Mouse (Mus musculus): ENCODE measurements at regions not wholly inside any gene's neighbourhood (a gene's known extent, or its start where the extent isn't known, plus 50 kb on each side); places are given as distances from the start of the nearest gene placed in this dataset.
A peak's percentile ranks its signal among the peaks of the same experiment; 100 is the strongest.
"Not testable (repeated sequence)": the region's sequence is repeated elsewhere in the genome, so short reads cannot be mapped to it uniquely, and the experiment has no call there.

DNA sequence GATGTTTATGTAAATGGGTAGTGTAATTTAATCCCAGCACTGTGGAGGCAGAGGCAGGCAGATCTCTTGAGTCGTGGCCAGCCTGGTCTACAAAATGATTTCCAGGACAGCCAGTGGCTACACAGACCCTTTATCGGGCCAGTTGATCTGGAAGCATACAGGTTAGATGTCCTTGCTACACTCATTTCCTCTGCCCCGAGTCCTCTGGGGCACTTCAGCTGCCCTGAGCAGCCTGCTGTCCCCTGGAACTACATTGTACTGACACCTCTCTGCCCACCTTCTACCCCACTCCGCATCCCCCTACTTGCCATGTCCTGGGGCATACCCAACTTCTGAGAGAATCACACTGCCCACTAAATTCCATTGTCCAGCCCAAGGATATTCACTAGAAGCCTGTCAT is 60.6 kb upstream of the Helt start:
- no peaks in the 10 kb centered on the region for H3K9me3 ChIP-seq (replicated peaks; ENCODE audit: control insufficient read depth, low read length)
- no peaks in the 10 kb centered on the region for H3K4me1 ChIP-seq (ENCODE audit: control insufficient read depth, low read depth, low read length)
- no peaks in the 10 kb centered on the region for H3K27me3 ChIP-seq (ENCODE audit: control insufficient read depth, insufficient read depth, low read depth, low read length)
- H3K4me3 ChIP-seq (ENCODE audit: low read depth, low read length) = no peak overlapping the region
- H3K9ac ChIP-seq (ENCODE audit: low read depth, low read length) = no peak overlapping the region
- WGBS (ENCODE audit: insufficient replicate concordance) = 65% methylated on average over 4 of the region's 4 CpGs
- ATAC-seq (ENCODE audit: low read depth) = no peak
- H3K4me2 ChIP-seq (ENCODE audit: low read depth, low read length) = no peak overlapping the region
- no peaks in the 10 kb centered on the region for H3K36me3 ChIP-seq (ENCODE audit: control insufficient read depth, insufficient read depth)
- H3K27ac ChIP-seq (ENCODE audit: low read length) = no peak overlapping the region

- not testable (repeated sequence) for H3K9ac ChIP-seq (ENCODE audit: low read depth, low read length); H3K4me1 ChIP-seq (ENCODE audit: control insufficient read depth, low read depth, low read length); H3K27ac ChIP-seq (ENCODE audit: low read length); H3K9me3 ChIP-seq (replicated peaks; ENCODE audit: control insufficient read depth, low read length); H3K4me2 ChIP-seq (ENCODE audit: low read depth, low read length); H3K36me3 ChIP-seq (ENCODE audit: control insufficient read depth, insufficient read depth); H3K4me3 ChIP-seq (ENCODE audit: low read depth, low read length); ATAC-seq (ENCODE audit: low read depth); H3K27me3 ChIP-seq (ENCODE audit: control insufficient read depth, insufficient read depth, low read depth, low read length)
- WGBS (ENCODE audit: insufficient replicate concordance) = 69% methylated on average over 9 of the region's 9 CpGs
Observed at GRCm38 (mm10) chr8:46357961-46358360, 63.5 kb upstream of the Helt start.

DNA sequence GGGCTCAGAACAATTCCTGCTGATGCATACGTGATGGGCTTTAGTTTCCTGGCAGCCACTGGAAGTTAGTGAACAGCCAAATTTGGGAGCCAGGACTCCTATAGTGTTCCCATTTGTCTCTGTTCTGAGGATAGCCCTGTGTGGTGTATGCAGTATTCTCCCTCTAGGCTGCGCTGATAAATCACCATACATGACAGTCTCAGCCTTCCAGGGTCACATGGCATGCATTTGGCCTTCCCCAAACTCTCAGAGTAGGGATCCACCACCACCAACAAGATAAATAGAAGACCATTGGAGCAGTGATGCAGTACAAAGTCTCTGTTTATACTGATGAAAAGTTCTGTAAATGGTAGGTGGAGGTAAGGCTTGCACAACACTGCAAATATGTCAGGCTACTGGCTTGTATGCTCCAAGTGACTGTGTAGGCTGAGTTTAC is 68.4 kb upstream of the Helt start:
- Histone ChIP-seq H3K27ac (ENCODE audit: low read length) (no peak overlapping the region; the same call in 1 of the 2 replicates), H3K4me2 (ENCODE audit: low read depth, low read length) (no peak overlapping the region), H3K36me3 (ENCODE audit: control insufficient read depth, insufficient read depth) (no peaks in the 10 kb centered on the region), H3K9me3 (replicated peaks; ENCODE audit: control insufficient read depth, low read length) (no peaks in the 10 kb centered on the region), H3K27me3 (ENCODE audit: control insufficient read depth, insufficient read depth, low read depth, low read length) (no peaks in the 10 kb centered on the region), H3K4me1 (ENCODE audit: control insufficient read depth, low read depth, low read length) (no peaks in the 10 kb centered on the region), H3K4me3 (ENCODE audit: low read depth, low read length) (no peak overlapping the region), H3K9ac (ENCODE audit: low read depth, low read length) (no peak overlapping the region)
- ATAC-seq (ENCODE audit: low read depth) = peak; percentile 96
- 58% methylated on average over 2 of the region's 2 CpGs for WGBS (ENCODE audit: insufficient replicate concordance)

- Histone ChIP-seq H3K27me3 (ENCODE audit: control insufficient read depth, insufficient read depth, low read depth, low read length) (no peaks in the 10 kb centered on the region), H3K4me1 (ENCODE audit: control insufficient read depth, low read depth, low read length) (no peaks in the 10 kb centered on the region), H3K9me3 (replicated peaks; ENCODE audit: control insufficient read depth, low read length) (no peaks in the 10 kb centered on the region), H3K4me3 (ENCODE audit: low read depth, low read length) (no peak overlapping the region), H3K4me2 (ENCODE audit: low read depth, low read length) (no peak overlapping the region), H3K27ac (ENCODE audit: low read length) (no peak overlapping the region), H3K36me3 (ENCODE audit: control insufficient read depth, insufficient read depth) (no peaks in the 10 kb centered on the region), H3K9ac (ENCODE audit: low read depth, low read length) (no peak overlapping the region)
- WGBS (ENCODE audit: insufficient replicate concordance) = 65% methylated on average over 5 of the region's 5 CpGs
- no peak for ATAC-seq (ENCODE audit: low read depth)
Observed at GRCm38 (mm10) chr8:46365711-46366110, 71.2 kb upstream of the Helt start.

- H3K27ac ChIP-seq (ENCODE audit: low read length) = no peak overlapping the region
- no peaks in the 10 kb centered on the region for H3K36me3 ChIP-seq (ENCODE audit: control insufficient read depth, insufficient read depth)
- no peaks in the 10 kb centered on the region for H3K4me1 ChIP-seq (ENCODE audit: control insufficient read depth, low read depth, low read length)
- H3K9ac ChIP-seq (ENCODE audit: low read depth, low read length) = no peak overlapping the region
- no peak overlapping the region for H3K4me3 ChIP-seq (ENCODE audit: low read depth, low read length)
- H3K27me3 ChIP-seq (ENCODE audit: control insufficient read depth, insufficient read depth, low read depth, low read length) = no peaks in the 10 kb centered on the region
- no peak overlapping the region for H3K4me2 ChIP-seq (ENCODE audit: low read depth, low read length)
- ATAC-seq (ENCODE audit: low read depth) = no peak
- WGBS (ENCODE audit: insufficient replicate concordance) = 66% methylated on average over 3 of the region's 3 CpGs
- H3K9me3 ChIP-seq (replicated peaks; ENCODE audit: control insufficient read depth, low read length) = no peaks in the 10 kb centered on the region
Observed at GRCm38 (mm10) chr8:46367125-46367524, 72.7 kb upstream of the Helt start.

DNA sequence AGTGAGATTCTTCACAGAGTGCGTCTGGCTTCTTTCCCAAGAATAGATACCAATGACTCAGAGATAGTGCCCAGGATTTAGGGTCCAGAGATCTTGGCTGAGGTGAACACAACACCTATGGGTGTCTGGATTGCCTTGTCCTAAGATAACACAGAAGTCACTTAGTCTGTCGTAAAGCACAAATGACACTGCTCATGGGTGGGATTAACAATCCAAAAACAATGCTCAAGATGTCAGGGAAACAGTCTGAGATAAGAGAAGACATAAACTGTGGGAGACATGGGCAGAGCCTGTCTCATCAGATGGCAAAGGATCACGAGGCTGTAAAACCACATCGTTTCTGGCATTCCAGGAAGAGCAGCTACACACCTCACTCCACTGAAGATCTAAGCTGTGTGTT is 79.6 kb upstream of the Helt start:
- H3K27me3 ChIP-seq (ENCODE audit: control insufficient read depth, insufficient read depth, low read depth, low read length) = no peaks in the 10 kb centered on the region

DNA sequence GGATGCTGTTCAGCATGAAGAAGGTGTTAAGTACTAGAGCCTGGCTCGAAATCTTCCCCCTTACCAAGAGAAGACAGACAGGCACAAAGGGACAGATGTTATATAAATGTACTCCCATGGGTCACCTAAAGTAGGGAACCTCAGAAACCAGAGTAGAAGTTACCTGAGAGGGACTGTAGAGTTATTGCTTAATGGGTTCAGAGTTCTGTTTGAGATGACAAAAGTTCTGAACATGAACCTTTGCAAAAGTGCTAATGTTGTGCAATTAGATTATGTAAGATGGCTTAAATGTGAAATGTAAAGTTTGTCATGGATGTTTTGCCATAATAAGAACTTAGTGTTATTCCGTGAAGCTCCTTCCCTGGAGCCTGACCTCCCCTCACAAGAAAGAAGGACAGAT is 81.5 kb upstream of the Helt start:
- Histone ChIP-seq H3K4me3 (ENCODE audit: low read depth, low read length) (no peak overlapping the region), H3K27me3 (ENCODE audit: control insufficient read depth, insufficient read depth, low read depth, low read length) (no peaks in the 10 kb centered on the region), H3K9me3 (replicated peaks; ENCODE audit: control insufficient read depth, low read length) (no peaks in the 10 kb centered on the region), H3K4me2 (ENCODE audit: low read depth, low read length) (no peak overlapping the region), H3K9ac (ENCODE audit: low read depth, low read length) (no peak overlapping the region), H3K27ac (ENCODE audit: low read length) (peak overlapping the region; percentile 83), H3K4me1 (ENCODE audit: control insufficient read depth, low read depth, low read length) (no peaks in the 10 kb centered on the region), H3K36me3 (ENCODE audit: control insufficient read depth, insufficient read depth) (no peaks in the 10 kb centered on the region)
- ATAC-seq (ENCODE audit: low read depth) = peak; percentile 80
- 48% methylated on average over 2 of the region's 2 CpGs for WGBS (ENCODE audit: insufficient replicate concordance)

More for the DNA sequence above, 79.6 kb upstream of the Helt start:
- no peak overlapping the region for H3K4me2 ChIP-seq (ENCODE audit: low read depth, low read length)
- H3K4me1 ChIP-seq (ENCODE audit: control insufficient read depth, low read depth, low read length) = no peaks in the 10 kb centered on the region
- no peak overlapping the region for H3K4me3 ChIP-seq (ENCODE audit: low read depth, low read length)
- no peak overlapping the region for H3K27ac ChIP-seq (ENCODE audit: low read length)
- no peaks in the 10 kb centered on the region for H3K36me3 ChIP-seq (ENCODE audit: control insufficient read depth, insufficient read depth)
- no peak for ATAC-seq (ENCODE audit: low read depth)
- WGBS (ENCODE audit: insufficient replicate concordance) = 37% methylated on average over 4 of the region's 4 CpGs
- H3K9ac ChIP-seq (ENCODE audit: low read depth, low read length) = no peak overlapping the region
- no peaks in the 10 kb centered on the region for H3K9me3 ChIP-seq (replicated peaks; ENCODE audit: control insufficient read depth, low read length)

GRCm38 (mm10) chr8:46384926-46385325 is 85.9 kb upstream of the Acsl1 start:
- no peak for ATAC-seq (ENCODE audit: low read depth)
- Histone ChIP-seq H3K9ac (ENCODE audit: low read depth, low read length) (no peak overlapping the region), H3K27ac (ENCODE audit: low read length) (0 out of 2 replicates have a peak overlapping the region, but pooled peaks have one; percentile 24), H3K4me1 (ENCODE audit: control insufficient read depth, low read depth, low read length) (no peaks in the 10 kb centered on the region; the same call in none of the 2 replicates), H3K27me3 (ENCODE audit: control insufficient read depth, insufficient read depth, low read depth, low read length) (no peaks in the 10 kb centered on the region), H3K9me3 (replicated peaks; ENCODE audit: control insufficient read depth, low read length) (no peaks in the 10 kb centered on the region), H3K4me3 (ENCODE audit: low read depth, low read length) (no peak overlapping the region), H3K4me2 (ENCODE audit: low read depth, low read length) (no peak overlapping the region), H3K36me3 (ENCODE audit: control insufficient read depth, insufficient read depth) (no peaks in the 10 kb centered on the region)
- WGBS (ENCODE audit: insufficient replicate concordance) = 59% methylated on average over 7 of the region's 7 CpGs

GRCm38 (mm10) chr8:46385806-46386205 is 85.0 kb upstream of the Acsl1 start:
- 70% methylated on average over 6 of the region's 6 CpGs for WGBS (ENCODE audit: insufficient replicate concordance)
- no peak overlapping the region for H3K4me2 ChIP-seq (ENCODE audit: low read depth, low read length)
- no peaks in the 10 kb centered on the region; the same call in none of the 2 replicates for H3K4me1 ChIP-seq (ENCODE audit: control insufficient read depth, low read depth, low read length)
- H3K27me3 ChIP-seq (ENCODE audit: control insufficient read depth, insufficient read depth, low read depth, low read length) = no peaks in the 10 kb centered on the region
- ATAC-seq (ENCODE audit: low read depth) = no peak
- H3K27ac ChIP-seq (ENCODE audit: low read length) = peak overlapping the region; percentile 77
- H3K9me3 ChIP-seq (replicated peaks; ENCODE audit: control insufficient read depth, low read length) = no peaks in the 10 kb centered on the region
- no peak overlapping the region for H3K9ac ChIP-seq (ENCODE audit: low read depth, low read length)
- no peaks in the 10 kb centered on the region for H3K36me3 ChIP-seq (ENCODE audit: control insufficient read depth, insufficient read depth)
- no peak overlapping the region for H3K4me3 ChIP-seq (ENCODE audit: low read depth, low read length)

Data from liver, embryonic 16.5 days (tissue).